Mouse (Mus musculus) CD8-positive naive resting alpha-beta T cell, adult 57 days (primary cell): ENCODE measurements around the gene Msantd2. TPM values are rescaled to one million over a fixed set of nuclear protein-coding genes. Genes with fewer than 3 reads are reported as not detected.

Source experiments
- total RNA-seq: library from RNA; stranded (reverse); gene quantifications from one replicate; pipeline ENCODE4 v1.2.4, GENCODE M21; 2023

Msantd2 gene
- 59.9 TPM for total RNA-seq

GRCm38 (mm10) chr9:37488611-37489396 is at the start of gene Msantd2:
Gene Msantd2 (plus strand): TSS chr9:37489319.

DNA sequence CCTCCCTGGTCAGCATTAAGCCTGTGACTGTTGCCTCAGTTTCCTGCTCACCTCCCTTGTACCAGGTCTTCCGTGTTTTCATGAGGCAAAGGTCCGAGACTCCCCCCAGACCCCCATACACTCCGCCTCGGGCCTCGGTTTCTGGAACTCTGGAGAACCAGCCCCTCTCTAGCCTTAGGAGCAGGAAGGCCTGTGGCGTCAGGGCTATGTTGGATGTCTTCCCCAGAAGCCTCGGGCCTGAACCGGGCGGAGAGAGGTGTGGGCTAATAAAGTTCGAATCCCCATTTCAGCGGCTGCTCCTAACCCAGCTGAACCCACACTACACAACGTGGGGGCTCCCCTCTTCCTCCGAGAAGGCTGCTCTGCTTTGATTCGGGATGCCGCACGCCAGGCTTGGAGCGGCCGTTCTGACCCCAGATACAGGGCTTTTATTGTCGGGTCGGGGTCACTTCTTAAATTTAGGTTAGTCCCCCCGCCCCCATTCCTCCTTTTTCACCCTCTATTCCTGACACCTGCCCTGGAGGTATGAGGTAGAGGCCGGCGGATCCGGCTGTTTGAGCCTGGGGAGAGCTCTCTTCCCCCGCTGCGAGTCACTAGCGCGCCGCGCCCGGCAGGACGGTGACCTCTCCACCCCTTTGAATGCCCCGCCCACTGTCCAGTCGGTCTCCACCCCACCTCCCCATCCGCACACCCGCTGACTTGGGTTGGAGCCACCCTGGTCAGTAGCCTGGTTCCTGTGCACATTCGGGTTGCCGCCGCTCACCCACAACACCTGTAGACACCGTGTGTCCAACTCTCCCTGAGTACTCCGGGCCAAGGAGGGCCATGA is 38.5 kb downstream of the Msantd2 start, which contains the start of gene Esam:
Gene Esam, plus strand, starts transcription at position 683 of the 829 bp plus-strand sequence.

GRCm38 (mm10) chr9:37539170-37540025 is 50.3 kb downstream of the Msantd2 start, which contains the start of gene Vsig2:
Gene Vsig2 (plus strand): TSS chr9:37539255.

DNA sequence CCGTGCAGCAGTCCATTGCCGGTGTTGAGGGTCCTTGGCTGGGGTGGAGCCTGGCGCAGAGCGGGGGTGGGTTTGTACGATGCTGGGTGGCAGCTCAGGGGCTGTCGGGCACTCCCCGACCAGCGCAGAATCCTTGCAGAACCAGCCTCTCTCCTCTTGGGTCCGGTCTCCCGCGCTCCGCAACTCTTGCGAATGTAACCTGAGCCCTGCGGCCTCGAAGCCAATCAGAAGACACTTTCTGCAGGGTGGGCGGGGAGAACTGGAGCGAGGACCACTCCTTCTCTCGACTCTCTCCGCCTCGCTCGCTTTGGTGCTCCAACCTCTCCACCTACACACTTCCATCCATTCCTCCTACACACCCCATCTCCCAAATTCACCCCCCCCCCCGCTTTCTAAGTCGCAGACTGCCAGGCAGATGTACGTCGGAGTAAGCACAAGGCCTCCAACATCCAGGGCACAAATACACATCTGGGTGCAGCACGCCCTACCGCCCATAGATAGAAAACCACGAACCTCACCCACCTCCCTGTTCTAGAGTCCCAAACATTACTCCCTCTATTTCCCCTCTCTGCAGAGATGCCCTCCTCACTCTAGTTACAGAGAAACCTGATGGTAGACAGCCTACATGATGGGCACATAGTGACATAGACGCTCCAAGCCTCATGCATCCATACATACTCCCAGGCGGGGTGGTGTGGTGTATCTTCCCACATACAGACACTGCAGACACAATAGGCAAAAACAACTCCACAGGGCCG is 63.6 kb downstream of the Msantd2 start, which contains the start of gene Nrgn:
Gene Nrgn, minus strand, starts transcription at position 369 of the 758 bp plus-strand sequence.

GRCm38 (mm10) chr9:37554838-37555748 is 66.0 kb downstream of the Msantd2 start, which contains the start of gene Siae:
Gene Siae (plus strand): TSS chr9:37555698.

Other genes with a start within 250 kb of the Msantd2 start
- gene Slc37a2, start 233.6 kb upstream of the Msantd2 start, total RNA-seq, result 2.8 TPM
- 13.9 TPM for gene Ccdc15, start 140.9 kb upstream of the Msantd2 start, total RNA-seq
- gene Hepacam, start 122.0 kb upstream of the Msantd2 start, total RNA-seq, result not detected
- gene Robo4, start 87.4 kb upstream of the Msantd2 start, total RNA-seq, result not detected
- gene Robo3, start 56.1 kb upstream of the Msantd2 start, total RNA-seq, result not detected
- gene Esam, start 38.8 kb downstream of the Msantd2 start, total RNA-seq, result 0.58 TPM
- gene Vsig2, start 49.9 kb downstream of the Msantd2 start, total RNA-seq, result not detected
- 0.37 TPM for gene Nrgn, start 63.6 kb downstream of the Msantd2 start, total RNA-seq
- gene Siae, start 66.4 kb downstream of the Msantd2 start, total RNA-seq, result 9.7 TPM
- gene Spa17, start 124.4 kb downstream of the Msantd2 start, total RNA-seq, result not detected
- 83.6 TPM for gene Tbrg1, start 168.0 kb downstream of the Msantd2 start, total RNA-seq
- gene Panx3, start 179.9 kb downstream of the Msantd2 start, total RNA-seq, result not detected
- gene Olfr160, start 226.9 kb downstream of the Msantd2 start, total RNA-seq, result not detected